Mouse (Mus musculus) heart, embryonic 10.5 days (tissue): ENCODE data around the gene Ric1. TPM values are rescaled to one million over a fixed set of nuclear protein-coding genes. Genes with fewer than 3 reads are reported as not detected.

Source experiments
- DNase-seq: peaks from one replicate; pipeline ENCODE4 v3.0.0-alpha.2; 2017; ENCODE audit warnings: low spot score
- H3K27ac ChIP-seq: fragments of 300-500 bp; sonication (generic); 2 replicates; pipeline ENCODE4 v1.5.1; 2016; ENCODE audit warnings: mild to moderate bottlenecking
- H3K27me3 ChIP-seq: fragments of 300-500 bp; sonication (generic); 2 replicates; pipeline ENCODE4 v1.6.1; 2016; ENCODE audit warnings: mild to moderate bottlenecking; ENCODE audit not compliant: poor library complexity, insufficient read depth, severe bottlenecking
- H3K36me3 ChIP-seq: fragments of 300-500 bp; sonication (generic); 2 replicates; pipeline ENCODE4 v1.6.1; 2016; ENCODE audit warnings: mild to moderate bottlenecking, moderate library complexity
- H3K4me1 ChIP-seq: fragments of 300-500 bp; sonication (generic); 2 replicates; pipeline ENCODE4 v1.6.1; 2016; ENCODE audit warnings: mild to moderate bottlenecking
- H3K4me3 ChIP-seq: fragments of 300-500 bp; sonication (generic); 2 replicates; pipeline ENCODE4 v1.5.1; 2016; ENCODE audit warnings: mild to moderate bottlenecking, moderate library complexity
- H3K9me3 ChIP-seq: fragments of 300-500 bp; sonication (generic); 2 replicates; pipeline ENCODE4 v1.6.1; 2016; ENCODE audit warnings: mild to moderate bottlenecking, moderate library complexity
- WGBS: fragments of 180-500 bp; shearing (Covaris S2); methylation state at CpG from one replicate; pipeline ENCODE4 v1.1.7; 2016; 5-methylcytosine and 5-hydroxymethylcytosine counted together
- polyA plus RNA-seq: library from polyadenylated mRNA; unstranded; fragments of >200 nt; fragmentation: Nextera tagmentation; extraction: Ambion mirVana; gene quantifications from 2 replicates; pipeline ENCODE4 v1.2.1, GENCODE M21; 2016

Gene Ric1
- polyA plus RNA-seq, result 6.6 and 8.9 TPM in 2 replicates

DNA sequence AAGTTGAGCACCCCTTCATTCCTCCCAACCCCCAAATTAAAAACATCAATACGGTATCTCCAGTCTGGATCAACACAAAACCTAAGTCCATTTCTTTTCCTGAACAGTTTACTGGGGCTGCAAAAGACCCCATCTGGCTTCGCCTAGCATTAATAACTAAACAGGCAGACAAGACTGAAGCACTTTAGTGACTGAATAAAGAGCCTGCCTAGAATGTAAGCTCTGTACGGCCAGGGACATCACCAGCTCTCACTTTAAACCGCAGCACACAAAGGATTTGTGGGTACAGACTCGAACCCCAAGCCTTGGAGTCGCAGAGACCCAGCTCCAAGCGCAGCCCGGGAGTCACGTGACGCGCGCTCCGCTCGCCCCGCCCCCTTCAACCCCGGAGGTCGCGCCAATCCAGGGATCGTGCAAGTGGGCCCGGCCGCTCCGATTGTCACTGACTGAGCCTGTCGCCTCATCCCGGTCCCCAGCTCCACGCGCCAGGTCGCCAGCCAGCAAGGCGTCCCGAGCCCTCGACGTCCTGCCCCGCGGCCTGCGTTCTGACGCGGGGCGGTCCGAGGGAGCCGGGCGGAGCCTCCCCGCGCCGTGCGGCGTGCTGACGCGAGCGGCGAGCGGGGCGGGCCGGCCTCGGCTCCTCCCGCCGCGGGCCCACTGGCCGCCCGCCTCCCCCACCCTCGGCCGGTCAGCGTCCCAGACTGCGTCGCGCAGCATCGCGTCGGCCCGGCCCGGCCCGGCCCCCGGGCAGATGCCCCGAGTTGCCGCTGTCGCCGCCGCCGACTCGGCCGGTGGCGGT lies at the start of gene Ric1:
TSS of gene Ric1 (plus strand) at position 646 of the 799 bp plus-strand sequence.
- 3% methylated on average over 80 of the region's 80 CpGs for WGBS
- peak; percentile 91 for DNase-seq
- no peaks in the 10 kb centered on the region for H3K9me3 ChIP-seq

GRCm38 (mm10) chr19:29472424-29472823 lies 49.7 kb upstream of the Ric1 start:
- H3K27ac ChIP-seq, result peak overlapping the region; percentile 90
- 41% methylated on average over 8 of the region's 8 CpGs for WGBS
- H3K4me3 ChIP-seq, result no peak overlapping the region
- no peaks in the 10 kb centered on the region for H3K27me3 ChIP-seq
- DNase-seq, result no peak
- H3K36me3 ChIP-seq, result no peaks in the 10 kb centered on the region
- no peaks in the 10 kb centered on the region for H3K9me3 ChIP-seq
- peaks cover 52% of the 10 kb centered on the region for H3K4me1 ChIP-seq

More for the DNA sequence above, at the start of gene Ric1:
- Histone ChIP-seq H3K4me3 (peak within 1 kb of the TSS; percentile 74), H3K27me3 (no peaks in the 10 kb centered on the region), H3K4me1 (peaks cover 7% of the 10 kb centered on the region; the same call in 1 of the 2 replicates), H3K27ac (peak within 1 kb of the TSS; percentile 98), H3K36me3 (no peaks in the 10 kb centered on the region)

- peaks cover 52% of the 10 kb centered on the region for H3K4me1 ChIP-seq
- WGBS, result 80% methylated on average over 5 of the region's 5 CpGs
- H3K36me3 ChIP-seq, result no peaks in the 10 kb centered on the region
- no peak overlapping the region for H3K4me3 ChIP-seq
- DNase-seq, result no peak
- peak overlapping the region; percentile 90; the same call in 1 of the 2 replicates for H3K27ac ChIP-seq
- no peaks in the 10 kb centered on the region for H3K9me3 ChIP-seq
- H3K27me3 ChIP-seq, result no peaks in the 10 kb centered on the region
Observed at GRCm38 (mm10) chr19:29472946-29473345, 49.1 kb upstream of the Ric1 start.

DNA sequence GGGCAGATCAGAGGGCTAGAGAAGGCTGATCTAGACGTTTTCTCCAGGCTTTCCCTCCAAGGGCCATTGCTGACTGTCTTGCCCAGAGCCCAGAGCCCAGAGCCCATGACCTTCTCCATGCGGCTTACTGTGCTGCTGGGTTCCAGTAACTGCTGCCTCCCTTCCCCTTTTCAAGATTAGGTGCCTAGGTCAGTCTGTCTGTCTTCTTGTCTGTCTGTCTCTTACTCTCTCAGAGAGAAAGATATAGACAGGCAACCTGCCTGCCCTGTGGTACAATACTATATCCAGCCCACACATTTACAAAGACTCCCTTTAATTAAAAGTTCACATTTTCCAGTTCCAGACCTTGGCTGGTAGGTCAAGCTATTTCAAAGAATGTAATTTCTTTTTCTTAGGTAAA lies 47.3 kb upstream of the Ric1 start:
- WGBS, result 71% methylated on average over 2 of the region's 2 CpGs
- Histone ChIP-seq H3K36me3 (no peaks in the 10 kb centered on the region), H3K27ac (no peak overlapping the region), H3K4me1 (peaks cover 39% of the 10 kb centered on the region), H3K9me3 (no peaks in the 10 kb centered on the region), H3K27me3 (no peaks in the 10 kb centered on the region), H3K4me3 (no peak overlapping the region)
- DNase-seq, result no peak

DNA sequence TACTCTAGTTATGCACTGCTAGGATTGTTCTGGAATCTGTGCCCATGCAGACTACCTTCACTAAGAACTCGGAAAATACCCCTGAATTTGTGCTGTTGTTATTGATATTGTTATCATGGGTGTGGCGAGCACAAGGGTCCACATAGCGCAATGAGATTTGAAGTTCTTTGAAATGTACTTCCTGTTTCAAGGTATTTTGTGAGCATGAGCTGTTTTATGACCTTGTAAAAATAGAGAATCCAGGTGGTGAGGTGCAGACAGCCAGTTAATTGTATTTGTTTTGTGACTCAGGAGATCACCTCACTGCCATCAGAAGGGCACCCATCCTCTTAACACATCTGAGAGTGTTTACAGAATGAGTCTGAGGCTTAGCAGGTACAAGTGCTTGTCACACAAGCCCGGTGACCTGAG lies 46.9 kb upstream of the Ric1 start:
- no peak for DNase-seq
- no peak overlapping the region for H3K4me3 ChIP-seq
- WGBS, result 75% methylated on average over 4 of the region's 4 CpGs
- no peaks in the 10 kb centered on the region for H3K36me3 ChIP-seq
- no peaks in the 10 kb centered on the region for H3K9me3 ChIP-seq
- H3K27ac ChIP-seq, result no peak overlapping the region
- H3K4me1 ChIP-seq, result peaks cover 35% of the 10 kb centered on the region
- no peaks in the 10 kb centered on the region for H3K27me3 ChIP-seq

- H3K27me3 ChIP-seq, result no peaks in the 10 kb centered on the region
- 0 out of 2 replicates have a peak, but pooled peaks cover 5% of the 10 kb centered on the region for H3K4me1 ChIP-seq
- DNase-seq, result no peak
- H3K4me3 ChIP-seq, result no peak overlapping the region
- 34% methylated on average over 4 of the region's 4 CpGs for WGBS
- H3K27ac ChIP-seq, result no peak overlapping the region
- no peaks in the 10 kb centered on the region for H3K9me3 ChIP-seq
- H3K36me3 ChIP-seq, result no peaks in the 10 kb centered on the region
Observed at GRCm38 (mm10) chr19:29478598-29478997, 43.5 kb upstream of the Ric1 start.

DNA sequence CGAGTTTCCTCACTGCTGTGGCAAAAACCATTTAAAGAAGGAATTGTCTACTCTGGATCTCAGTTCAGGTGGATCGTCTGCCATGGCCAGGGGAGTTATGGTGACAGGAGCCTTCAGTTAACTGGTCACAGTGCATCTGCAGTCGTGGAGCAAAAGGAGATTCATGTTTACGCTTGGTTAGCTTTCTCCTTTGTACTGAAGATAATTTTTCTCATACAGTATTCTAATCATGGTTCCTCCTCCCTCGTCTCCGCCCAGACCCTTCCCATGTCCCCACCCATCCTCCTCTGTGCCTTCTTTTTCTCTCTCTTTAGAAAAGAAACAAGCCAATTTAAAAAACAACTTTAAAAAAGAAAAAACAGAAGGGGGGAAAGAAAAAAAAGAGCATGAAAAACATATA lies 40.5 kb upstream of the Ric1 start:
- no peaks in the 10 kb centered on the region for H3K27me3 ChIP-seq
- DNase-seq, result no peak
- H3K9me3 ChIP-seq, result no peaks in the 10 kb centered on the region
- WGBS, result 79% methylated on average over 6 of the region's 6 CpGs
- no peak overlapping the region for H3K27ac ChIP-seq
- H3K4me1 ChIP-seq, result 0 out of 2 replicates have a peak, but pooled peaks cover 2% of the 10 kb centered on the region
- H3K36me3 ChIP-seq, result no peaks in the 10 kb centered on the region
- no peak overlapping the region for H3K4me3 ChIP-seq

DNA sequence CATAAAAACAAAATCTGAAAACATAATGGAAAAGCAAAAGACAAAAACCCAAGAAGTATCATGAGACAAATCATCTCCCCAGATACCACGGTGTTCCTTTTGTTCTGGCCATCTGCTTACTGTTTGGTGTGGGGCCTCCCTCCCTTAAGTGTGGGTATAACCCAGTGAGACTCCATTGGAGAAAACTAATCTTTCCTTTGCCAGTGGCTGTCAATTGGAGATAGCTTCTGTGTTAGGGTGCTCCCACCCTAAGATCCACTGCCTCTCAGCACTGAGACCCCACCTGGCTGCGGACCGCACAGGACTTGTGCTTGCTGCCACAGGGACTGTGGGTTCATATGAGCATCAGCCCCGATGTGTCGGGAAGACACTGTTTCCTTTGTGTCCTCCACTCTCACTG lies 39.9 kb upstream of the Ric1 start:
- H3K4me1 ChIP-seq, result 0 out of 2 replicates have a peak, but pooled peaks cover 2% of the 10 kb centered on the region
- no peaks in the 10 kb centered on the region for H3K9me3 ChIP-seq
- H3K27me3 ChIP-seq, result no peaks in the 10 kb centered on the region
- no peak overlapping the region for H3K4me3 ChIP-seq
- H3K27ac ChIP-seq, result no peak overlapping the region
- 80% methylated on average over 5 of the region's 5 CpGs for WGBS
- no peaks in the 10 kb centered on the region for H3K36me3 ChIP-seq
- DNase-seq, result no peak

DNA sequence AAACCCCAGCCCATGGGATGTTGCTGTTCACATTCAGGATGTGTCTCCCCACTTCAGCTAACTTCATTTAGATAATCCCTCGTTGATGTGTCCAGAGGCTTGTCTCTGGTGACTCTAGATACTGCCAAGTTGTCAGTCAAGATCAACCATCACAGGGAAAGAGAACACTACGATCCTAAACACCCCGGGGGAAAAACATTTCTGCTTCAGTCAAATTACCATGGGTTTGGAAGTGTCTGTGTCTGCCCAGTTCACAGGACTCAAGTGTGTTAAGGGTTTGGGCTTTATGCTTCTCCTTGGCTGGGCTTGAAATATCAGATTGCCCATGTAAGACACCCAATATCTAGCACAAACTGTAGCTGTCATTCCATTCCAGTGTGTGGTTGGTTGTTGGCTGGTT lies 39.4 kb upstream of the Ric1 start:
- Histone ChIP-seq H3K27me3 (no peaks in the 10 kb centered on the region), H3K4me3 (no peak overlapping the region), H3K27ac (no peak overlapping the region), H3K36me3 (no peaks in the 10 kb centered on the region), H3K9me3 (no peaks in the 10 kb centered on the region), H3K4me1 (0 out of 2 replicates have a peak, but pooled peaks cover 2% of the 10 kb centered on the region)
- no peak for DNase-seq
- WGBS, result 63% methylated on average over 3 of the region's 3 CpGs

DNA sequence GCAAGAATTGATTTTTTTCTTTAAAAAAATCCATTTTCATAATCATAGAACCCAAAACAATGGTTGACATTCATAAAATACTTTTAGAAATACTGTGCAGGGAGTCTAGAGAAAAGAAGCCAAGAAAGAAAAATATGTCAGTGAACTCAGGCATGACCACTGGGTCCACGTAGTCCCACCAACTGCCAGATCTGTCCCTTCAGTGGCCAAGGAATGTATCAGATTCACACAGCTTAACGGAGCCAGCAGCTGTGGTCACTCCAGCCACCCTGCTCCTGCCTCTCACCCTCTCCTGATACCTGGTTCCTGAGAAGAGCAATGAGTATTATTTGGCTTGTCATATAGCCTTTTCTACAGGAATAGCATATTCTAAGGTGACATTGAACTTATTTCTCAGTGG lies 38.7 kb upstream of the Ric1 start:
- Histone ChIP-seq H3K9me3 (no peaks in the 10 kb centered on the region), H3K27me3 (no peaks in the 10 kb centered on the region), H3K27ac (no peak overlapping the region), H3K4me3 (no peak overlapping the region), H3K36me3 (no peaks in the 10 kb centered on the region), H3K4me1 (peaks cover 7% of the 10 kb centered on the region; the same call in 1 of the 2 replicates)
- DNase-seq, result no peak
- 68% methylated on average over 2 of the region's 2 CpGs for WGBS

DNA sequence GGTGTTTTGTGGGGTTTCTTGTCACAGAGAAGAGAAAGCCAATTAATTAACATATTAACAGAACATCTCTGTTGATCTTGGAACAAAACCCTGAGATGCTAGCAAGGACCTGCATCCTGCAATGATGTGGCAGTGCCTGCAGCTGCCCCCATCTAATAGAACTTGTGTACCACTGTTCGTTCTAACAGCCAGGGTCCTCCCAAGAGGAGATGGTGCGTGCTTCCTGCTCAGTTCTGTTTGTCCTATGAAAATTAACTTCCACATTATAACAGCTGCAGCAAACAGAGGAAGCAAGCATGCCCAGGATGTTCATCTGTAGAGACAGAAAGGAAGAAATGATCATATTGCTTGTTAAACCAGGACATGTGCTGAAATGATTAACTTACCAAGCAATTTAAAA lies 37.5 kb upstream of the Ric1 start:
- H3K4me1 ChIP-seq, result peaks cover 9% of the 10 kb centered on the region; the same call in 1 of the 2 replicates
- WGBS, result 80% methylated on average over 2 of the region's 2 CpGs
- no peaks in the 10 kb centered on the region for H3K27me3 ChIP-seq
- no peaks in the 10 kb centered on the region for H3K9me3 ChIP-seq
- no peak overlapping the region for H3K27ac ChIP-seq
- DNase-seq, result no peak
- no peaks in the 10 kb centered on the region for H3K36me3 ChIP-seq
- no peak overlapping the region for H3K4me3 ChIP-seq

DNA sequence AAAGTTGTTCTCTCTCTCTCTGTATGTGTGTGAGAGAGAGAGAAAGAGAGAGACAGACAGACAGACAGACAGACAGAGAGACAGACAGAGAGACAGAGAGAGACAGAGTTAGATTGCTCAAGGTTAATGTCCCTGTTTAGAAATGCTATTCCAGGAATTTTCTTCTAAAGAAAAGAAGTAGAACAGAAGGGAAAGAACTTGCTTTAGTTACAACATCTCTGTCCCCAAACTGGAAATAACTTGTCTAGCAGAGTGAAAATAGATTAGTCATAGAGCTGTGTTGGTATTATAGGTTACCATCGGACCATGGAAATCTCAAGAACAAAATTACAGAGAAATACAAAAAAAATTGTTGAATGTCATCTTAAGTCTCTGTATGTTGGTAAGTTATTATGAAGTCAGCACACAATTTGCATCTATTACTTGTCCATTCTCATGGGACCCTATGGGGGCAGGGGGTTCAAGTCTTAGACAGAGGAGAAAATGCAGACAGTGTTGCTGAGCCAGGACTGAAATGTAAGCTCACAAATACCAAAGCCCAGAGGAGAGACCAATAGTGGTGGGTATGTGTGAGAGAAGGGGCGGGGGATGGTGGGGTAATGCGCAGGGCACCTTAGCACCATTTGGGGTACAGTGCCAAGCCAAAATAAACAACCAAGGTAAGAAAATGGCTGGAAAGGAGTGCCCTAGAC lies 36.7 kb upstream of the Ric1 start:
- WGBS, result 81% methylated on average over 3 of the region's 3 CpGs
- Histone ChIP-seq H3K4me3 (no peak overlapping the region), H3K4me1 (peaks cover 9% of the 10 kb centered on the region; the same call in 1 of the 2 replicates), H3K27me3 (no peaks in the 10 kb centered on the region), H3K36me3 (no peaks in the 10 kb centered on the region), H3K27ac (no peak overlapping the region), H3K9me3 (no peaks in the 10 kb centered on the region)
- peak; percentile 38 for DNase-seq

DNA sequence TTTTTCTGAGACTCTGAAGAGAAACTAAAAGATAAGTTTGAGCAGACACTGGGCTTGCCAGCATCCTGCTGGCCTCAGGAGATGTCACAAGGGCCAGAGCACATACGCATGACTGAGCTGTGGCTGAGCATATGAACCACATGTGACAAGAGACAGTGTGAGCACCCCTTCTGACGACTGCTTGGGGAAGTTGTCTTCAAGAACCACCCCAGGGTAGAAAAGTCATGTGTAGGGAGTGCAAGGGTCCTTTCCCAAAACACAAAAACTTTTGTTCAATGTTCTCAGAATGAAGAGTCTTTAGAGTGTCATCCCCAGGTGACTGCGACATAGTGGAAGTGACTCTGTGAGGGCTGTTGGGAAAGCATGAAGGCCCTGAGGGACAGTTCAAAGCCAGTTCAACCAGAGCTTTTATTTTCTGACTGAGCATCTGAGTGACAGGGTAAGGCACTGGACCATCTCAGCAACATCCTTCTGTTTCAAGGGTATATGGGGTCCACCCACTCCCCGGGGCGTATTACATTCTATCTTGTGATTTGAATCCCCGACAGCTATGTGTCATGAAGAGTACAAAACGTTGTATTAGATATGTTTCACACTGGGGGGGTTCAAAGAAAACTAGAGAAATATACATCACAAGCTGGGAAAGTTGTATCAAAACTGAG lies 35.4 kb upstream of the Ric1 start:
- H3K27me3 ChIP-seq, result no peaks in the 10 kb centered on the region
- H3K9me3 ChIP-seq, result no peaks in the 10 kb centered on the region
- DNase-seq, result peak; percentile 33
- peaks cover 9% of the 10 kb centered on the region; the same call in 1 of the 2 replicates for H3K4me1 ChIP-seq
- no peak overlapping the region for H3K27ac ChIP-seq
- no peak overlapping the region for H3K4me3 ChIP-seq
- H3K36me3 ChIP-seq, result no peaks in the 10 kb centered on the region
- WGBS, result 82% methylated on average over 7 of the region's 7 CpGs
